ENCODE assay signal across 28 mouse cellular contexts in genomic region chr5:65194441-65194840, GRCm38 (mm10). TPM values are rescaled to one million over a fixed set of nuclear protein-coding genes. Genes with fewer than 3 reads are reported as not detected.
DNase-seq lines count a peak whose midpoint lies in the region; ATAC-seq and TF ChIP-seq lines count a peak whose summit lies in the region.
"Had no signal": no experiment of that assay in that cellular context is flagged by ENCODE, and none has a peak within 500 bp of the region (broad histone marks: within the 10 kb centered on the region; RNA-seq: fewer than 3 reads in every experiment).

No protein-coding gene starts in this region.

- DNase-seq in gastrocnemius, postnatal 25 days = peak; percentile 16
- DNase-seq in gastrocnemius, postnatal 10 days = no peak
- DNase-seq in midbrain, embryonic 11.5 days (ENCODE audit: low spot score, missing footprints) = peak; percentile 82
- peak; percentile 8 for DNase-seq in MN1 (ENCODE audit: low spot score)
- no peak for DNase-seq in layer of hippocampus, adult 18-20 months (ENCODE audit: low spot score in 2 of 2)
- DNase-seq in heart, adult 9 months (ENCODE audit: low spot score in 2 of 2) = no peak
- DNase-seq: adrenal gland, adult 2 months; cerebellum, adult 9-11 months; gastrocnemius, postnatal 36 days; heart, postnatal 14 days; kidney, adult 8-10 months; kidney, postnatal 25 days; lung, postnatal 14 days; retina, postnatal 1 day; spleen, adult 18-20 months; thymus, adult 18-20 months; thymus, postnatal 4 days had no signal

- no peak for ATAC-seq in midbrain, embryonic 11.5 days (ENCODE audit: low FRiP score)
- no peak for ATAC-seq in midbrain, embryonic 16.5 days
- ATAC-seq: CD4-positive, CD25-positive, alpha-beta regulatory T cell, adult 4 months; forebrain, embryonic 15.5 days; inflammation-experienced regulatory T-cells, adult 6 months had no signal

- H3K4me1 ChIP-seq in midbrain, embryonic 11.5 days (ENCODE audit: control insufficient read depth, insufficient read depth, low read length) = no peaks in the 10 kb centered on the region; the same call in 1 of the 2 replicates
- H3K4me1 ChIP-seq in midbrain, embryonic 16.5 days (ENCODE audit: control insufficient read depth, insufficient read depth, low read length) = peaks cover 2% of the 10 kb centered on the region; the same call in 1 of the 2 replicates
- H3K4me1 ChIP-seq: embryonic facial prominence, embryonic 12.5 days; heart, embryonic 12.5 days; limb, embryonic 15.5 days had no signal

- H3K9me3 ChIP-seq in midbrain, embryonic 11.5 days (ENCODE audit: control insufficient read depth, low read length) = peaks cover 4% of the 10 kb centered on the region; the same call in 1 of the 2 replicates
- no peaks in the 10 kb centered on the region for H3K9me3 ChIP-seq in midbrain, embryonic 16.5 days (replicated peaks; ENCODE audit: control insufficient read depth, low read length, poor library complexity, severe bottlenecking)
- H3K9me3 ChIP-seq: forebrain, embryonic 15.5 days; limb, embryonic 15.5 days; liver, embryonic 15.5 days had no signal

- no peaks in the 10 kb centered on the region for H3K27me3 ChIP-seq in midbrain, embryonic 11.5 days (ENCODE audit: control insufficient read depth, insufficient read depth, low read length)
- H3K27me3 ChIP-seq in midbrain, embryonic 16.5 days (ENCODE audit: control insufficient read depth, insufficient read depth, low read depth, low read length) = no peaks in the 10 kb centered on the region
- H3K27me3 ChIP-seq in myocyte (ENCODE audit: control insufficient read depth, insufficient read depth, insufficient read length) = no peaks in the 10 kb centered on the region
- H3K27me3 ChIP-seq: embryonic facial prominence, embryonic 12.5 days; forebrain, embryonic 15.5 days; heart, embryonic 12.5 days; hindbrain, embryonic 13.5 days; limb, embryonic 15.5 days; liver, embryonic 15.5 days had no signal

- no peaks in the 10 kb centered on the region for H3K79me2 ChIP-seq in myocyte (ENCODE audit: control insufficient read depth, insufficient read depth)

- WGBS in midbrain, embryonic 11.5 days = 92% methylated on average over 9 of the region's 9 CpGs
- 91% methylated on average over 9 of the region's 9 CpGs for WGBS in midbrain, embryonic 16.5 days

- H3K9ac ChIP-seq in midbrain, embryonic 11.5 days (ENCODE audit: low read length) = no peak overlapping the region
- no peak overlapping the region for H3K9ac ChIP-seq in midbrain, embryonic 16.5 days (ENCODE audit: low read depth, low read length)
- H3K9ac ChIP-seq: embryonic facial prominence, embryonic 12.5 days; forebrain, embryonic 15.5 days; heart, embryonic 12.5 days; hindbrain, embryonic 13.5 days; limb, embryonic 15.5 days; liver, embryonic 15.5 days had no signal

- no peak overlapping the region for H3K4me2 ChIP-seq in midbrain, embryonic 11.5 days
- no peak overlapping the region for H3K4me2 ChIP-seq in midbrain, embryonic 16.5 days (ENCODE audit: low read length)
- peak overlapping the region; percentile 67 for H3K4me2 ChIP-seq in myocyte (ENCODE audit: low read depth)
- H3K4me2 ChIP-seq: embryonic facial prominence, embryonic 12.5 days; forebrain, embryonic 15.5 days; heart, embryonic 12.5 days; hindbrain, embryonic 13.5 days; limb, embryonic 15.5 days; liver, embryonic 15.5 days had no signal

- no peak overlapping the region for H3ac ChIP-seq in myocyte (ENCODE audit: control insufficient read depth, insufficient read length)

- H3K4me3 ChIP-seq in midbrain, embryonic 11.5 days (ENCODE audit: low read depth, low read length) = no peak overlapping the region
- no peak overlapping the region for H3K4me3 ChIP-seq in midbrain, embryonic 16.5 days (ENCODE audit: low read depth, low read length)
- H3K4me3 ChIP-seq in myocyte = no peak overlapping the region
- H3K4me3 ChIP-seq: embryonic facial prominence, embryonic 12.5 days; erythroblast, embryonic 14.5 days; forebrain, embryonic 15.5 days; heart, embryonic 12.5 days; hindbrain, embryonic 13.5 days; limb, embryonic 15.5 days; liver, embryonic 15.5 days had no signal

- no peaks in the 10 kb centered on the region for H3K36me3 ChIP-seq in midbrain, embryonic 11.5 days (ENCODE audit: control insufficient read depth, insufficient read depth, low read length)
- no peaks in the 10 kb centered on the region for H3K36me3 ChIP-seq in midbrain, embryonic 16.5 days (ENCODE audit: control insufficient read depth, insufficient read depth, low read length)
- H3K36me3 ChIP-seq in myocyte (ENCODE audit: control insufficient read depth, insufficient read depth) = no peaks in the 10 kb centered on the region
- H3K36me3 ChIP-seq: embryonic facial prominence, embryonic 12.5 days; forebrain, embryonic 15.5 days; heart, embryonic 12.5 days; hindbrain, embryonic 13.5 days; limb, embryonic 15.5 days; liver, embryonic 15.5 days had no signal

- H3K27ac ChIP-seq in midbrain, embryonic 11.5 days (ENCODE audit: low read depth, low read length) = no peak overlapping the region
- no peak overlapping the region for H3K27ac ChIP-seq in midbrain, embryonic 16.5 days (ENCODE audit: low read length)
- H3K27ac ChIP-seq: embryonic facial prominence, embryonic 12.5 days; forebrain, embryonic 15.5 days; hindbrain, embryonic 13.5 days; limb, embryonic 15.5 days; liver, embryonic 15.5 days had no signal

- no peak for TF ChIP-seq POLR2A in myocyte (IDR thresholded peaks at IDR 0.05; ENCODE audit: insufficient read length, low read depth)

TF ChIP-seq in myocyte, 11 proteins besides CTCF, POLR2A, EP300 and RAD21:
- no peak for TF ChIP-seq REST (IDR thresholded peaks at IDR 0.05; ENCODE audit: insufficient read depth, insufficient read length)
- peak; percentile 51 to 78 (median 52) for TF ChIP-seq MYOG (IDR thresholded peaks at IDR 0.05; ENCODE audit: control insufficient read depth in 1 of 3, insufficient read depth in 1 of 3, insufficient read length in 2 of 3, low read depth in 2 of 3)
- TF ChIP-seq SRF (IDR thresholded peaks at IDR 0.05; ENCODE audit: control insufficient read depth, insufficient read length, low read depth) = peak; percentile 37
- TF ChIP-seq MYOD1 (IDR thresholded peaks at IDR 0.05; ENCODE audit: control insufficient read depth in 1 of 3, insufficient read length in 2 of 3, low read depth in 2 of 3) = peak in 2 of 3 experiments; percentile 70 to 80

RNA-seq across cellular contexts. Expression of gene Wdr19, which starts 5.1 kb away (rescaled TPM):
- 1 to 10 TPM; 1.9 to 2.0 TPM for total RNA-seq in gastrocnemius, postnatal 25 days (2021)
- total RNA-seq in gastrocnemius, postnatal 10 days (2021) = 1 to 10 TPM; 2.3 to 3.1 TPM
- polyA plus RNA-seq in midbrain, embryonic 11.5 days (2014; fragmentation: Nextera tagmentation; extraction: Ambion mirVana) = 14.6 and 14.9 TPM in 2 replicates
- 12.6 and 15.2 TPM in 2 replicates for polyA plus RNA-seq in midbrain, embryonic 16.5 days (2015; fragmentation: Nextera tagmentation; extraction: Ambion mirVana)
- 3.4 TPM for polyA plus RNA-seq in myocyte (2012; fragmentation: generic; extraction: Trizol)
- total RNA-seq in layer of hippocampus, adult 18-20 months (2021) = 10 to 100 TPM; 16.6 to 21.9 TPM
- polyA plus RNA-seq: erythroblast, embryonic 14.5 days had no signal

Comparison
In these comparisons a context has a peak if more than half of its experiments do, and no peak if none do; other contexts are left out.
1. DNase-seq: peak in gastrocnemius, postnatal 25 days (single experiment), midbrain, embryonic 11.5 days (single experiment) and MN1 (single experiment); none in gastrocnemius, postnatal 10 days (single experiment), layer of hippocampus, adult 18-20 months (0 of 2) and heart, adult 9 months (0 of 2).
2. RNA of gene Wdr19, which starts 5.1 kb away (total RNA-seq): 16.6 to 21.9 TPM in layer of hippocampus, adult 18-20 months; 2.3 to 3.1 TPM in gastrocnemius, postnatal 10 days and 1.9 to 2.0 TPM in gastrocnemius, postnatal 25 days; every median in the first group is over 4 times any median in the second.